Mouse (Mus musculus) heart, adult 2 months (tissue): ENCODE measurements at regions not wholly inside any gene's neighbourhood (a gene's known extent, or its start where the extent isn't known, plus 50 kb on each side); places are given as distances from the start of the nearest gene placed in this dataset.

ENCODE experiments used
- DNase-seq, 2 experiments: peaks; one replicate each; pipeline ENCODE4 v3.0.0; 2021
- H3K27ac ChIP-seq: fragments of 200-600 bp; 2 replicates; pipeline ENCODE4 v1.8.1; 2022
- H3K27me3 ChIP-seq: fragments of 200-500 bp; 2 replicates; pipeline ENCODE4 v1.6.1; 2012; ENCODE audit warnings: mild to moderate bottlenecking, low read length, inconsistent platforms, mixed read lengths; ENCODE audit not compliant: control insufficient read depth, insufficient read depth
- H3K36me3 ChIP-seq: fragments of 200-500 bp; 2 replicates; pipeline ENCODE4 v1.6.1; 2012; ENCODE audit warnings: low read length, inconsistent platforms; ENCODE audit not compliant: control insufficient read depth, insufficient read depth
- H3K4me1 ChIP-seq: fragments of 200-500 bp; 2 replicates; pipeline ENCODE4 v1.6.1; 2011; ENCODE audit warnings: low read length; ENCODE audit not compliant: control insufficient read depth, insufficient read depth
- H3K4me3 ChIP-seq: fragments of 200-600 bp; 2 replicates; pipeline ENCODE4 v1.8.1; 2022
- H3K79me2 ChIP-seq: fragments of 200-500 bp; replicated peaks from 2 replicates; pipeline ENCODE4 v1.6.1; 2012; ENCODE audit warnings: mild to moderate bottlenecking, inconsistent platforms, low read length, moderate library complexity, mixed read lengths; ENCODE audit not compliant: control insufficient read depth, insufficient read depth
- H3K9ac ChIP-seq: fragments of 200-500 bp; 2 replicates; pipeline ENCODE4 v1.6.1; 2012; ENCODE audit warnings: low read depth, mild to moderate bottlenecking, control low read depth, inconsistent platforms, low read length, mixed read lengths
- CTCF ChIP-seq: fragments of 200-600 bp; IDR thresholded peaks from 2 replicates; pipeline ENCODE4 v1.8.1; 2022; ENCODE audit warnings: antibody characterized with exemption, mild to moderate bottlenecking, moderate library complexity
- EP300 ChIP-seq: fragments of 200-500 bp; IDR thresholded peaks from 2 replicates; pipeline ENCODE4 v1.6.1; 2011; ENCODE audit warnings: low read depth, low read length, control low read depth; ENCODE audit not compliant: insufficient read depth
- POLR2A ChIP-seq: fragments of 200-500 bp; IDR thresholded peaks from 2 replicates; pipeline ENCODE4 v1.6.1; 2011; ENCODE audit warnings: mild to moderate bottlenecking, low read depth, low read length, control low read depth; ENCODE audit not compliant: insufficient read depth
- WGBS: fragments of 180-500 bp; shearing (Covaris S2); methylation state at CpG from one replicate; pipeline ENCODE4 v1.1.7; 2018; 5-methylcytosine and 5-hydroxymethylcytosine counted together
- intact Hi-C: fragments of 180-260 bp; cut with DNase I; formaldehyde crosslinking; loops from one replicate; pipeline ENCODE4 v1.15.1; 2025

DNA sequence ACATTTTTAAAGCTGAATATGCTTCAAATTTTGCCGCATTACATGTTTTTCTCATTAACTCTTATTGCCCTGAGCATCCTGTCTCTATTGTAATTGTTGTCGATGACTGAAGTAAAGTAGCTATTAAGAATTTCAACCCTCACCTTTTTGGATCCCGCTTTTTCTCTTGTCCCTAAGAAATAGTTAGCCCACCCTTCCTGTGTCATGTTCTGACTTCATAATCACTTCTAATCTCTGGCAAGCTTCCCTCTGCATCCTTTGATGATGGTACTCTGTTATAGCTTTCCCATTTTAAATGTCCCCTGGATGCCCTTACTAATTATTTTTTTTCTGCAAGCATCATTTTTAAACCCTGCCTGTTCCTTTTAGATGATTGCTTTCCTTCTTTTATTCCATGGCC lies 191.3 kb downstream of the Cxxc4 start:
- H3K79me2 ChIP-seq = no peaks in the 10 kb centered on the region
- H3K4me1 ChIP-seq = no peaks in the 10 kb centered on the region
- H3K9ac ChIP-seq = no peak overlapping the region
- 63% methylated on average over 3 of the region's 3 CpGs for whole genome bisulfite sequencing
- intact Hi-C loops = loop anchor here (2.0 to 10.0 kb wide), 2 partner anchors 59 to 183 kb away; no protein-coding TSS in a partner anchor
- H3K4me3 ChIP-seq = no peak overlapping the region
- no peaks in the 10 kb centered on the region for H3K27me3 ChIP-seq
- H3K27ac ChIP-seq = peak overlapping the region; percentile 47
- H3K36me3 ChIP-seq = no peaks in the 10 kb centered on the region
- TF ChIP-seq CTCF (no peak), POLR2A (no peak), EP300 (no peak)
- no peak for DNase-seq

DNA sequence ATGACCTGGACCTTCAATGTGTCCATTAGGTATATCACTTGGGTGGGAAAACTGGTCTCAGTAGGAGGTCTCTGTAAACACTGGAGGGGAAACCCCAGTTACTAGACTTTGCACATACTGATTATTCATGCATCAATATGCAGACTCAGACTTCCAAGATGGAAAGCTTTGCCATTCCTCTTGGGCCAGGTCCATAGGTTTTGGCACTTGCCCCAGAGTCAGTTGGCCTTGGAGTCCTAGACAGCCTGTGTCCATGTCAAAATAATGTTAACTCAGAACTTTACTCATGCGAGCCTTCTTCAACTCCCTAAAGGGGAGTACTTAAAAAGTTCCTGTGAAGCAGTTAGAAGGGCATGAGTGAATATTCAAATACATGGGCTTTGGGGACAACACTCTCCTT lies 230.3 kb downstream of the Cxxc4 start:
- no peaks in the 10 kb centered on the region for H3K36me3 ChIP-seq
- H3K4me3 ChIP-seq = no peak overlapping the region
- no peaks in the 10 kb centered on the region for H3K79me2 ChIP-seq
- 68% methylated on average over 1 of the region's 1 CpGs for WGBS
- DNase-seq = no peak
- intact Hi-C loops = no loop called here
- H3K27ac ChIP-seq = no peak overlapping the region
- H3K4me1 ChIP-seq = no peaks in the 10 kb centered on the region
- no peak overlapping the region for H3K9ac ChIP-seq
- TF ChIP-seq CTCF (no peak), POLR2A (no peak), EP300 (no peak)
- no peaks in the 10 kb centered on the region for H3K27me3 ChIP-seq

DNA sequence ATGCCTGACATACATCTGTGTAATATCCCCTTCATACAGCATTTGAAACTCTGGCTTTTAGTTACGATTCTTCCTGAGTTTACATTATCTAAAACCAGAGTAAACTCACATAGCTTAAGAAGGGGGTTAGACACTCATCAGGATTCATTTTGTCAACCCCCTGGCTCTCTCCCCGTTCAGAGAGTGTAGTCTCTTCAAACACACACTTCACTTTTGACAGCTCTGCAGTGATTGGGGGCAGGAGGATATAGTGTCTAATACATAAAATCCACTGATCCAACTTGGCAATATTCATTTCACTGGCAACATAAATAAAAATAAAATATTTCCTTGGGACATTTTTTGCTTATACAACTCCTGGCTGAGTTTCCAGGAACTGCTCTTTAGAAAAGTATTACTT lies 251.0 kb downstream of the Cxxc4 start:
- TF ChIP-seq CTCF (no peak), EP300 (no peak), POLR2A (no peak)
- H3K79me2 ChIP-seq = no peaks in the 10 kb centered on the region
- DNase-seq = no peak
- 54% methylated on average over 2 of the region's 2 CpGs for WGBS
- no peak overlapping the region for H3K9ac ChIP-seq
- intact Hi-C loops = no loop called here
- no peaks in the 10 kb centered on the region for H3K36me3 ChIP-seq
- H3K27me3 ChIP-seq = no peaks in the 10 kb centered on the region
- no peak overlapping the region for H3K4me3 ChIP-seq
- H3K4me1 ChIP-seq = no peaks in the 10 kb centered on the region
- no peak overlapping the region for H3K27ac ChIP-seq

DNA sequence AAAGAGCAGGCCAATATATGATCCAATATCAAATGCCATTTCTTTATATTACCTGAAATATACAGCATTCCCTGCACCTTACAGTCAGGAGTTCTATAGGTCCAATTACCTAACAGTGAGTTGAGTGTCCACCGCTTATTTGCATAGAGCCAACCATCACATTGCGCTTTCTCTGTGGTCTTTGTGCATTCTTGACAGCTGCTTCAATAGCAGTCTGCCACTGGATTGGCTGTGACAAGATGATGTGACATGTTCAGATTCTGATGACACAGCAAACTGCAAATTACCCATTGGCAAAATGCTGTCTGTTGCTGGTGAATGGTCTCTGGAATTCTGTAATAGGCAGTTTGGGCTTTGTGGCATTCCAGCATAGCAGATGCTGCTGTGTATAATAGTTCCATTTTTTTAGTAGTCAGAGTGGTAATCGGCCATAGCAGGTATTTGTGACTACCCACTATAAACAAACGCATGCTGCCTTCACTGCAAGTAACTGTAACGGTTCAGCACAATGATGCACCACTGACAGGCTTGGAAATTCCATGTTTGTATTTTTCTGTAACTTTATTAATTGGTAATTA lies 253.8 kb downstream of the Cxxc4 start:
- TF ChIP-seq EP300 (no peak), POLR2A (no peak), CTCF (no peak)
- Histone ChIP-seq H3K36me3 (no peaks in the 10 kb centered on the region), H3K27ac (no peak overlapping the region), H3K27me3 (no peaks in the 10 kb centered on the region), H3K4me3 (no peak overlapping the region), H3K4me1 (no peaks in the 10 kb centered on the region), H3K79me2 (no peaks in the 10 kb centered on the region), H3K9ac (no peak overlapping the region)
- intact Hi-C loops = no loop called here
- WGBS = 90% methylated on average over 5 of the region's 5 CpGs
- no peak for DNase-seq

DNA sequence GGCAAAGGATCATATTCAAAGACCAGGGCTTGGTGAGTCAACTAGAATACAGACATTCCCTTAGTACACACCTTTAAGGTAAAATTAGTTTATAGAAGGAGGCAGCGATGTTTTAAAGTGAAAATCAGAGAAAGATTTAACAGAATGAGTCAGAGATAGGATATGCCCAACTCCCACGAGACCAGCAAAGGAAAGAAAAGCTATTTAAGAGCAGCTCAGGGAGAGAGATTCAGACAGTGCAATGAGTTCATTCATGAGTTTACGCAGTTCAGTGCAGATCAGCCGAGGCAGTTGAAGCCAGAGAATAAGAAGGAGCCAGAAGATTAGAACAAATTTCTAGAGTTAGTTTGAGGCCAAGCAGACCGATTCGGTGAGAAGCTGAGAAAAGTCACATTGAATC lies 273.4 kb downstream of the Cxxc4 start:
- Histone ChIP-seq H3K4me1 (no peaks in the 10 kb centered on the region), H3K27ac (no peak overlapping the region), H3K79me2 (no peaks in the 10 kb centered on the region), H3K27me3 (no peaks in the 10 kb centered on the region), H3K36me3 (no peaks in the 10 kb centered on the region), H3K4me3 (no peak overlapping the region), H3K9ac (no peak overlapping the region)
- no peak for DNase-seq
- WGBS = 63% methylated on average over 6 of the region's 6 CpGs
- intact Hi-C loops = no loop called here
- TF ChIP-seq EP300 = no peak
- TF ChIP-seq POLR2A = no peak
- TF ChIP-seq CTCF = no peak

DNA sequence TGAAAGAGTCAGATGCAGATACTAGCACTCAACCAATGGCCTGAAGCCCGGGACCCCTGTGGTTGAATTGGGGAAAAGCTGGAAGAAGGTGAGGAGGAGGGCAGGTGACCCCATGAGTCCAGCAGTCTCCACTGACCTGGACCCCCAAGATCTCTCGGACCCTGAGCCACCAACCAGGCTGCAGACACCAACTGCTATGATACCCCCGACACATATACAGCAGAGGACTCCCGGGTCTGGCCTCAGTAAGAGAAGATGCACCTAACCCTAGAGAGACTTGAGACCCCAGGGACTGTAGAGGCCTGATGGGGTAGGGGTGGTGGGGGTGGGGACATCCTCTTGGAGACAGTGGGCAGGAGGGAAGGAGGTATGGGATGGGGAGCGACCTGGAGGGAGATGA lies 289.5 kb downstream of the Cxxc4 start:
- H3K9ac ChIP-seq = no peak overlapping the region
- intact Hi-C loops = no loop called here
- H3K4me1 ChIP-seq = no peaks in the 10 kb centered on the region
- H3K4me3 ChIP-seq = no peak overlapping the region
- WGBS = 71% methylated on average over 5 of the region's 5 CpGs
- H3K36me3 ChIP-seq = no peaks in the 10 kb centered on the region
- no peak for DNase-seq
- H3K27me3 ChIP-seq = no peaks in the 10 kb centered on the region
- no peaks in the 10 kb centered on the region for H3K79me2 ChIP-seq
- H3K27ac ChIP-seq = no peak overlapping the region
- no peak for TF ChIP-seq POLR2A
- TF ChIP-seq EP300 = no peak
- TF ChIP-seq CTCF = no peak
